Mouse (Mus musculus) frontal cortex, postnatal 36 days (tissue): ENCODE measurements around the gene Ebf1.
"Not testable (repeated sequence)": the region's sequence is repeated elsewhere in the genome, so short reads cannot be mapped to it uniquely, and the experiment has no call there.

Experiments
- DNase-seq, 2 experiments: peaks; one replicate each; pipeline ENCODE4 v3.0.0; 2022; ENCODE audit warnings: low spot score in 2 of 2

The Ebf1 gene

GRCm38 (mm10) chr11:44616788-44617712 is at the start of gene Ebf1:
Gene Ebf1 (plus strand): TSS chr11:44617317.
- peak in 1 of 2 experiments; percentile 37 for DNase-seq

- DNase-seq, result not testable (repeated sequence)
These were observed 46.8 kb upstream of the Ebf1 start for GRCm38 (mm10) chr11:44570336-44570735.

GRCm38 (mm10) chr11:44572781-44573180 is 44.3 kb upstream of the Ebf1 start:
- DNase-seq, result no peak

GRCm38 (mm10) chr11:44573396-44573795 is 43.7 kb upstream of the Ebf1 start:
- DNase-seq, result no peak

- DNase-seq, result no peak
These were observed 42.7 kb upstream of the Ebf1 start for GRCm38 (mm10) chr11:44574391-44574790.

GRCm38 (mm10) chr11:44574820-44575219 is 42.3 kb upstream of the Ebf1 start:
- DNase-seq, result no peak

GRCm38 (mm10) chr11:44577911-44578310 is 39.2 kb upstream of the Ebf1 start:
- no peak for DNase-seq

- no peak for DNase-seq
These were observed 35.8 kb upstream of the Ebf1 start for GRCm38 (mm10) chr11:44581277-44581683.

- DNase-seq, result peak; percentile 58 to 89
These were observed 30.9 kb upstream of the Ebf1 start for GRCm38 (mm10) chr11:44586047-44586696.

GRCm38 (mm10) chr11:44593016-44593415 is 24.1 kb upstream of the Ebf1 start:
- DNase-seq, result no peak

GRCm38 (mm10) chr11:44594768-44595167 is 22.3 kb upstream of the Ebf1 start:
- DNase-seq, result no peak

- DNase-seq, result no peak
These were observed 10.2 kb upstream of the Ebf1 start for GRCm38 (mm10) chr11:44606881-44607280.

GRCm38 (mm10) chr11:44608646-44609045 is 8.5 kb upstream of the Ebf1 start:
- DNase-seq, result no peak

- DNase-seq, result peak; percentile 87 to 88
These were observed 5.9 kb upstream of the Ebf1 start for GRCm38 (mm10) chr11:44610971-44611781.

- no peak for DNase-seq
These were observed 5.0 kb upstream of the Ebf1 start for GRCm38 (mm10) chr11:44612156-44612555.

GRCm38 (mm10) chr11:44612681-44613410 is 4.3 kb upstream of the Ebf1 start:
- DNase-seq, result no peak

- no peak for DNase-seq
These were observed 3.5 kb upstream of the Ebf1 start for GRCm38 (mm10) chr11:44613411-44614180.

- no peak for DNase-seq
These were observed 884 bp upstream of the Ebf1 start for GRCm38 (mm10) chr11:44616078-44616787.

- peak; percentile 39 to 48 for DNase-seq
These were observed 843 bp downstream of the Ebf1 start for GRCm38 (mm10) chr11:44617734-44618586.
